Mouse (Mus musculus) embryonic fibroblast, embryonic 13.5 days (primary cell): ENCODE measurements around the gene Gm29666.

Experiments used
- CTCF ChIP-seq: IDR thresholded peaks from 2 replicates; pipeline ENCODE4 v1.5.1; 2011; ENCODE audit warnings: mild to moderate bottlenecking, control low read depth, low read length, moderate library complexity, borderline replicate concordance; ENCODE audit not compliant: insufficient read depth
- POLR2A ChIP-seq: IDR thresholded peaks from 2 replicates; pipeline ENCODE4 v1.6.1; 2011; ENCODE audit warnings: low read depth, mild to moderate bottlenecking, control low read depth, low read length, moderate library complexity

- no peak for TF ChIP-seq POLR2A
- no peak for TF ChIP-seq CTCF
These were observed 42.7 kb upstream of the Gm29666 start for GRCm38 (mm10) chr15:84962518-84962917.
